Mouse (Mus musculus) embryonic stem cell, embryonic (primary cell): ENCODE data around the gene Pus1.

ENCODE experiments used
- CTCF ChIA-PET, 4 experiments: fragments of 300-600 bp in 2 of 4; fragments of 350-600 bp in 2 of 4; sonication (Branson Sonifier 250); formaldehyde crosslinking; loops; one replicate each; lab custom pipeline; 2022; ENCODE audit warnings: inconsistent platforms in 2 of 4; lab: Charles Lee
- POLR2A ChIA-PET, 4 experiments: fragments of 300-600 bp in 2 of 4; fragments of 350-600 bp in 2 of 4; sonication (Branson Sonifier 250); formaldehyde crosslinking; loops; one replicate each; lab custom pipeline; 2022; ENCODE audit warnings: antibody characterized with exemption in 4 of 4, inconsistent platforms in 1 of 4; lab: Charles Lee

Pus1 gene

GRCm38 (mm10) chr5:110779998-110780760, at the start of gene Pus1:
Gene Pus1, minus strand, starts transcription at chr5:110780659.
- ChIA-PET POLR2A (interaction anchor here in 3 of 4 experiments (0.5 to 23.9 kb wide), 18 partner anchors 9 to 135 kb away, joined by 3 to 589 read pairs (median 4); partner anchors contain the start of genes Ep400 (in 3 of the 3) and Ulk1 (in 2 of the 3)), CTCF (interaction anchor here in 2 of 4 experiments (1.3 to 1.4 kb wide), 2 partner anchors 9 kb away, joined by 7 to 8 read pairs; partner anchors contain the start of gene Ep400 (in 2 of the 2))

GRCm38 (mm10) chr5:110827576-110827975, 47.1 kb upstream of the Pus1 start:
- POLR2A ChIA-PET, result interaction anchor here in 3 of 4 experiments (0.7 to 5.3 kb wide), 10 partner anchors 8 to 29 kb away, joined by 3 to 29 read pairs (median 4); partner anchors contain the start of gene Ulk1 (in 2 of the 3)
- CTCF ChIA-PET, result interaction anchor here in 3 of 4 experiments (0.6 to 2.2 kb wide), 4 partner anchors 8 to 381 kb away, joined by 3 to 9 read pairs (median 6); no protein-coding TSS in a partner anchor

GRCm38 (mm10) chr5:110826781-110827495, 46.5 kb upstream of the Pus1 start:
- ChIA-PET POLR2A (interaction anchor here in 3 of 4 experiments (0.7 to 5.3 kb wide), 9 partner anchors 7 to 28 kb away, joined by 3 to 29 read pairs (median 4); partner anchors contain the start of gene Ulk1 (in 2 of the 3)), CTCF (interaction anchor here in 3 of 4 experiments (0.6 to 2.2 kb wide), 5 partner anchors 9 to 381 kb away, joined by 3 to 9 read pairs (median 4); no protein-coding TSS in a partner anchor)

GRCm38 (mm10) chr5:110824421-110824820, 44.0 kb upstream of the Pus1 start:
- CTCF ChIA-PET, result interaction anchor here in 2 of 4 experiments (1.2 to 1.4 kb wide), 2 partner anchors 12 to 36 kb away, joined by 4 to 8 read pairs; no protein-coding TSS in a partner anchor
- POLR2A ChIA-PET, result interaction anchor here in 2 of 4 experiments (0.7 to 1.8 kb wide), 3 partner anchors 11 to 20 kb away, joined by 3 to 4 read pairs (median 4); no protein-coding TSS in a partner anchor

- POLR2A ChIA-PET, result interaction anchor here (0.5 to 22.7 kb wide), 81 partner anchors 8 to 1252 kb away, joined by 3 to 589 read pairs (median 4); partner anchors contain the start of genes Ep400 (in 3 of the 4), Chek2 (in 2 of the 4), Fbrsl1 (in 2 of the 4) and Hscb (in 2 of the 4)
- CTCF ChIA-PET, result interaction anchor here in 2 of 4 experiments (0.5 to 1.4 kb wide), 8 partner anchors 9 to 435 kb away, joined by 3 to 9 read pairs (median 6); partner anchors contain the start of genes Chek2 (in 1 of the 2), Ep400 (in 1 of the 2) and Hscb (in 1 of the 2)
Observed at GRCm38 (mm10) chr5:110809667-110810325, 29.3 kb upstream of the Pus1 start, which contains the start of gene Ulk1. Gene Ulk1, minus strand, starts transcription at chr5:110810097.

- ChIA-PET CTCF (interaction anchor here in 3 of 4 experiments (0.7 to 2.6 kb wide), 6 partner anchors 20 to 525 kb away, joined by 3 to 9 read pairs (median 7); partner anchors contain the start of genes Ep400 (in 2 of the 3), Chek2 (in 1 of the 3) and Hscb (in 1 of the 3)), POLR2A (interaction anchor here (0.5 to 22.7 kb wide), 69 partner anchors 7 to 523 kb away, joined by 3 to 589 read pairs (median 5); partner anchors contain the start of genes Ep400 (in 3 of the 4), Pus1 (in 3 of the 4), Chek2 (in 2 of the 4) and Fbrsl1 (in 2 of the 4))
Observed at GRCm38 (mm10) chr5:110808821-110809666, 28.6 kb upstream of the Pus1 start.

GRCm38 (mm10) chr5:110808061-110808631, 27.7 kb upstream of the Pus1 start:
- POLR2A ChIA-PET, result interaction anchor here (0.7 to 22.7 kb wide), 34 partner anchors 9 to 522 kb away, joined by 3 to 589 read pairs (median 6); partner anchors contain the start of genes Ep400 (in 3 of the 4), Chek2 (in 2 of the 4), Fbrsl1 (in 2 of the 4) and Hscb (in 2 of the 4)
- CTCF ChIA-PET, result interaction anchor here in 3 of 4 experiments (1.0 to 2.6 kb wide), 3 partner anchors 19 to 37 kb away, joined by 3 to 7 read pairs (median 6); partner anchors contain the start of gene Ep400 (in 1 of the 3)

GRCm38 (mm10) chr5:110807453-110807852, 27.0 kb upstream of the Pus1 start:
- ChIA-PET POLR2A (interaction anchor here in 3 of 4 experiments (0.9 to 22.7 kb wide), 28 partner anchors 10 to 359 kb away, joined by 3 to 589 read pairs (median 5); partner anchors contain the start of genes Ep400 (in 3 of the 3), Chek2 (in 2 of the 3), Fbrsl1 (in 2 of the 3) and Hscb (in 2 of the 3)), CTCF (interaction anchor here in 2 of 4 experiments (1.2 to 2.6 kb wide), 3 partner anchors 19 to 34 kb away, joined by 6 to 7 read pairs (median 7); no protein-coding TSS in a partner anchor)

- ChIA-PET POLR2A (interaction anchor here in 3 of 4 experiments (0.6 to 22.7 kb wide), 35 partner anchors 9 to 742 kb away, joined by 3 to 589 read pairs (median 4); partner anchors contain the start of genes Ep400 (in 3 of the 3), Chek2 (in 1 of the 3), Fbrsl1 (in 1 of the 3) and Hscb (in 1 of the 3)), CTCF (interaction anchor here in 3 of 4 experiments (0.7 to 2.6 kb wide), 6 partner anchors 18 to 36 kb away, joined by 3 to 7 read pairs (median 6); partner anchors contain the start of gene Ep400 (in 1 of the 3))
Observed at GRCm38 (mm10) chr5:110806676-110807075, 26.2 kb upstream of the Pus1 start.

- ChIA-PET POLR2A (interaction anchor here in 3 of 4 experiments (0.6 to 22.7 kb wide), 36 partner anchors 7 to 742 kb away, joined by 3 to 589 read pairs (median 4); partner anchors contain the start of genes Ep400 (in 3 of the 3), Pus1 (in 2 of the 3), Chek2 (in 1 of the 3) and Fbrsl1 (in 1 of the 3)), CTCF (interaction anchor here in 3 of 4 experiments (0.8 to 2.6 kb wide), 4 partner anchors 18 to 35 kb away, joined by 3 to 7 read pairs (median 6); partner anchors contain the start of gene Ep400 (in 1 of the 3))
Observed at GRCm38 (mm10) chr5:110806154-110806553, 25.7 kb upstream of the Pus1 start.

GRCm38 (mm10) chr5:110804012-110804743, 23.7 kb upstream of the Pus1 start:
- POLR2A ChIA-PET, result interaction anchor here (0.5 to 22.7 kb wide), 68 partner anchors 8 to 1412 kb away, joined by 3 to 589 read pairs (median 4); partner anchors contain the start of genes Ep400 (in 3 of the 4), Pus1 (in 3 of the 4), Chek2 (in 2 of the 4) and Hscb (in 2 of the 4)
- CTCF ChIA-PET, result interaction anchor here in 3 of 4 experiments (0.6 to 6.0 kb wide), 13 partner anchors 9 to 368 kb away, joined by 3 to 39 read pairs (median 4); partner anchors contain the start of genes Chek2 (in 1 of the 3), Ep400 (in 1 of the 3) and Hscb (in 1 of the 3)

- ChIA-PET POLR2A (interaction anchor here (0.5 to 22.7 kb wide), 19 partner anchors 8 to 584 kb away, joined by 3 to 589 read pairs (median 6); partner anchors contain the start of genes Ep400 (in 3 of the 4), Pus1 (in 2 of the 4), Fbrsl1 (in 1 of the 4) and Ulk1 (in 1 of the 4)), CTCF (interaction anchor here in 3 of 4 experiments (0.9 to 6.0 kb wide), 5 partner anchors 11 to 38 kb away, joined by 3 to 39 read pairs (median 6); no protein-coding TSS in a partner anchor)
Observed at GRCm38 (mm10) chr5:110802809-110803208, 22.4 kb upstream of the Pus1 start.

GRCm38 (mm10) chr5:110802186-110802585, 21.7 kb upstream of the Pus1 start:
- POLR2A ChIA-PET, result interaction anchor here (0.6 to 22.7 kb wide), 25 partner anchors 7 to 368 kb away, joined by 3 to 589 read pairs (median 5); partner anchors contain the start of genes Ep400 (in 3 of the 4), Ulk1 (in 3 of the 4), Hscb (in 2 of the 4) and Pus1 (in 2 of the 4)
- CTCF ChIA-PET, result interaction anchor here (0.9 to 6.0 kb wide), 9 partner anchors 10 to 39 kb away, joined by 3 to 39 read pairs (median 4); no protein-coding TSS in a partner anchor
